In genomic region chr2:159404940-159405339, GRCm38 (mm10) we compare ENCODE assay signal across 26 mouse cellular contexts.
"Had no signal": no experiment of that assay in that cellular context is flagged by ENCODE, and none has a peak within 500 bp of the region (broad histone marks: within the 10 kb centered on the region; RNA-seq: fewer than 3 reads in every experiment).

No protein-coding gene starts in this region.

- H3K36me3 ChIP-seq: heart, embryonic 10.5 days; heart, embryonic 12.5 days; hindbrain, embryonic 12.5 days; hindbrain, embryonic 15.5 days; kidney, embryonic 15.5 days; limb, embryonic 10.5 days; limb, embryonic 12.5 days; liver, embryonic 13.5 days; liver, embryonic 15.5 days had no signal

- H3K27me3 ChIP-seq: heart, embryonic 12.5 days; hindbrain, embryonic 12.5 days; hindbrain, embryonic 15.5 days; kidney, embryonic 15.5 days; liver, embryonic 13.5 days; liver, embryonic 15.5 days had no signal

- H3K9ac ChIP-seq: heart, embryonic 12.5 days; hindbrain, embryonic 12.5 days; hindbrain, embryonic 15.5 days; kidney, embryonic 15.5 days; limb, embryonic 12.5 days; liver, embryonic 13.5 days; liver, embryonic 15.5 days had no signal

- H3K4me1 ChIP-seq: heart, embryonic 10.5 days; heart, embryonic 12.5 days; hindbrain, embryonic 12.5 days; hindbrain, embryonic 15.5 days; kidney, embryonic 15.5 days; liver, embryonic 13.5 days; liver, embryonic 15.5 days had no signal

- H3K4me3 ChIP-seq: heart, embryonic 10.5 days; heart, embryonic 12.5 days; hindbrain, embryonic 12.5 days; hindbrain, embryonic 15.5 days; kidney, embryonic 15.5 days; left cerebral cortex, adult 2 months; limb, embryonic 10.5 days; limb, embryonic 12.5 days; liver, embryonic 13.5 days; liver, embryonic 15.5 days had no signal

- H3K4me2 ChIP-seq: heart, embryonic 12.5 days; hindbrain, embryonic 12.5 days; hindbrain, embryonic 15.5 days; kidney, embryonic 15.5 days; limb, embryonic 12.5 days; liver, embryonic 11.5 days; liver, embryonic 13.5 days; liver, embryonic 15.5 days had no signal

- ATAC-seq: hindbrain, postnatal 0 days; intestine, embryonic 16.5 days had no signal

- H3K27ac ChIP-seq: heart, embryonic 10.5 days; hindbrain, embryonic 12.5 days; hindbrain, embryonic 15.5 days; hindbrain, postnatal 0 days; kidney, embryonic 15.5 days; kidney, postnatal 0 days; left cerebral cortex, adult 2 months; limb, embryonic 10.5 days; limb, embryonic 12.5 days; liver, embryonic 13.5 days; liver, embryonic 15.5 days had no signal

- DNase-seq: gastrocnemius, postnatal 14 days; gastrocnemius, postnatal 36 days; heart, adult 11 months; heart, postnatal 10 days; kidney, adult 11 months; kidney, adult 2 months; kidney, adult 9 months; kidney, postnatal 14 days; kidney, postnatal 36 days; layer of hippocampus, adult 9-11 months; layer of hippocampus, postnatal 36 days; liver; liver, embryonic 13.5 days had no signal

- H3K9me3 ChIP-seq: heart, embryonic 10.5 days; heart, embryonic 12.5 days; hindbrain, embryonic 12.5 days; hindbrain, embryonic 15.5 days; kidney, embryonic 15.5 days; limb, embryonic 10.5 days; limb, embryonic 12.5 days; liver, embryonic 13.5 days; liver, embryonic 15.5 days had no signal
